In the genomic region with DNA sequence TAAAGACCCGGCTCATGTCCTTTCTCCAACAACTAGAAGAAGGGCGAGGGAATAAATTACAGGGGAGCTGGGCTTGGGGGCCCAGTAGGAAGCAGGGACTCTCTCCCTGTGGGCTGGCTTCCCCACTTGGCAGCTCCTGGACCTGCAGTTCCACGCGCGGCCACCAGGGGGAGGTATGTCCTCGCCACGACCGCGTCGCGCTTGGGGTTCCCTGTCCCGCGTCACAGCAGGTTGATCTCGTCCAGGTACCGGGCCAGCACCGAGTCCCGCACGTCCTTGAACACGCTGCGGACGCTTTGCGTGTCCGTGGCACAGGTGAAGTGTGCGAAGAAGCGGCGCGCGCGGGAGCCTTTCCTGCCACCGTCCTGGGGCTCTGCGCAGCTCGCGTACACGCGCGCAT, we compare ENCODE assay signal across 8 mouse cellular contexts. TPM values are rescaled to one million over a fixed set of nuclear protein-coding genes. Genes with fewer than 3 reads are reported as not detected.
DNase-seq lines count a peak whose midpoint lies in the region; ATAC-seq and TF ChIP-seq lines count a peak whose summit lies in the region.

No protein-coding gene starts in this region.

- H3K4me3 ChIP-seq in forebrain, embryonic 15.5 days, result peak overlapping the region; percentile 40
- H3K4me3 ChIP-seq in layer of hippocampus, adult 2 months, result peak overlapping the region; percentile 60
- H3K4me3 ChIP-seq in lung, embryonic 15.5 days, result peak overlapping the region; percentile 28

- peak; percentile 100 for TF ChIP-seq CTCF in layer of hippocampus, adult 2 months (conservative IDR thresholded peaks at IDR 0.05)

- H3K9ac ChIP-seq in forebrain, embryonic 15.5 days (replicated peaks), result peak overlapping the region; percentile 37; the same call in 1 of the 2 replicates
- peak overlapping the region; percentile 25; the same call in 1 of the 2 replicates for H3K9ac ChIP-seq in lung, embryonic 15.5 days

- intact Hi-C loops in heart, postnatal 36 days (cut with DNase I), result loop anchor here (1.0 to 5.0 kb wide), 4 partner anchors 24 to 668 kb away; partner anchors contain the start of gene Tle6

- H3K4me1 ChIP-seq in forebrain, embryonic 15.5 days, result peaks cover 5% of the 10 kb centered on the region; the same call in 1 of the 2 replicates
- peaks cover 8% of the 10 kb centered on the region for H3K4me1 ChIP-seq in lung, embryonic 15.5 days

- ATAC-seq in forebrain, embryonic 15.5 days (replicated peaks), result peak; percentile 44
- ATAC-seq in lung, embryonic 15.5 days (ENCODE audit: borderline replicate concordance, extremely low read depth, low FRiP score, low TSS enrichment), result no peak

- no peak overlapping the region for H3K27ac ChIP-seq in forebrain, embryonic 15.5 days (replicated peaks)
- 0 out of 2 replicates have a peak overlapping the region, but pooled peaks have one; percentile 55 for H3K27ac ChIP-seq in layer of hippocampus, adult 2 months
- no peak overlapping the region for H3K27ac ChIP-seq in lung, embryonic 15.5 days

- no peaks in the 10 kb centered on the region for H3K9me3 ChIP-seq in forebrain, embryonic 15.5 days
- H3K9me3 ChIP-seq in lung, embryonic 15.5 days, result no peaks in the 10 kb centered on the region

- no peaks in the 10 kb centered on the region for H3K36me3 ChIP-seq in forebrain, embryonic 15.5 days
- H3K36me3 ChIP-seq in lung, embryonic 15.5 days, result no peaks in the 10 kb centered on the region

- H3K27me3 ChIP-seq in forebrain, embryonic 15.5 days, result no peaks in the 10 kb centered on the region
- no peaks in the 10 kb centered on the region for H3K27me3 ChIP-seq in lung, embryonic 15.5 days

- 8% methylated on average over 36 of the region's 36 CpGs for WGBS in forebrain, embryonic 15.5 days
- WGBS in lung, embryonic 15.5 days, result 6% methylated on average over 27 of the region's 36 CpGs

- peak; percentile 71 for DNase-seq in ES-CJ7 (ENCODE audit: low read depth, low spot score)
- peak; percentile 86 for DNase-seq in cerebellum, adult 11-12 months
- DNase-seq in heart, postnatal 36 days, result peak; percentile 92 to 97
- peak; percentile 86 to 96 for DNase-seq in layer of hippocampus, adult 2 months (ENCODE audit: low spot score in 2 of 2)
- peak; percentile 96 for DNase-seq in ovary, postnatal 10 days (ENCODE audit: low spot score)
- DNase-seq in thymus, postnatal 0 days (ENCODE audit: low spot score), result peak; percentile 81

- peak overlapping the region; percentile 60 for H3K4me2 ChIP-seq in forebrain, embryonic 15.5 days (replicated peaks)
- H3K4me2 ChIP-seq in lung, embryonic 15.5 days, result peak overlapping the region; percentile 65

RNA-seq across cellular contexts. Expression of gene S1pr4, which starts 2.7 kb away (rescaled TPM):
- 0.69 and 0.73 TPM in 2 replicates for polyA plus RNA-seq in forebrain, embryonic 15.5 days (2015; fragmentation: Nextera tagmentation; extraction: Ambion mirVana)
- total RNA-seq in heart, postnatal 36 days (2021), result 1 to 10 TPM in 1 of 2 experiments, under 1 TPM in 1; 0.61 to 1.3 TPM
- under 1 TPM; 0.39 to 0.95 TPM for total RNA-seq in layer of hippocampus, adult 2 months (2021)
- 2.5 and 3.6 TPM in 2 replicates for polyA plus RNA-seq in lung, embryonic 15.5 days (2015; fragmentation: Nextera tagmentation; extraction: Ambion mirVana)
- 22.2 and 25.6 TPM in 2 replicates for polyA plus RNA-seq in thymus, postnatal 0 days (2015; fragmentation: Nextera tagmentation; extraction: Ambion mirVana)

RNA-seq across cellular contexts. Expression of gene Ncln, which starts 6.5 kb away (rescaled TPM):
- 60.3 and 65.0 TPM in 2 replicates for polyA plus RNA-seq in forebrain, embryonic 15.5 days (2015; fragmentation: Nextera tagmentation; extraction: Ambion mirVana)
- 10 to 100 TPM; 61.9 to 63.9 TPM for total RNA-seq in heart, postnatal 36 days (2021)
- total RNA-seq in layer of hippocampus, adult 2 months (2021), result 10 to 100 TPM; 83.1 to 93.5 TPM
- 81.8 and 82.8 TPM in 2 replicates for polyA plus RNA-seq in lung, embryonic 15.5 days (2015; fragmentation: Nextera tagmentation; extraction: Ambion mirVana)
- 39.4 and 45.5 TPM in 2 replicates for polyA plus RNA-seq in thymus, postnatal 0 days (2015; fragmentation: Nextera tagmentation; extraction: Ambion mirVana)

RNA-seq across cellular contexts. Expression of gene Celf5, which starts 20.1 kb away (rescaled TPM):
- 76.1 and 78.5 TPM in 2 replicates for polyA plus RNA-seq in forebrain, embryonic 15.5 days (2015; fragmentation: Nextera tagmentation; extraction: Ambion mirVana)
- under 1 TPM in 1 of 2 experiments, not detected in 1; 0.24 TPM for total RNA-seq in heart, postnatal 36 days (2021)
- total RNA-seq in layer of hippocampus, adult 2 months (2021), result 100 to 1,000 TPM; 286 to 287 TPM
- 0.34 and 0.42 TPM in 2 replicates for polyA plus RNA-seq in lung, embryonic 15.5 days (2015; fragmentation: Nextera tagmentation; extraction: Ambion mirVana)
- polyA plus RNA-seq in thymus, postnatal 0 days (2015; fragmentation: Nextera tagmentation; extraction: Ambion mirVana), result 0.04 and 0.25 TPM in 2 replicates

RNA-seq across cellular contexts. Expression of gene Gna15, which starts 21.4 kb away (rescaled TPM):
- polyA plus RNA-seq in forebrain, embryonic 15.5 days (2015; fragmentation: Nextera tagmentation; extraction: Ambion mirVana), result 0.57 and 0.84 TPM in 2 replicates
- total RNA-seq in heart, postnatal 36 days (2021), result under 1 TPM; 0.73 to 0.78 TPM
- 1 to 10 TPM; 1.9 to 2.5 TPM for total RNA-seq in layer of hippocampus, adult 2 months (2021)
- polyA plus RNA-seq in lung, embryonic 15.5 days (2015; fragmentation: Nextera tagmentation; extraction: Ambion mirVana), result 1.7 and 1.8 TPM in 2 replicates
- 3.5 TPM in 2 replicates for polyA plus RNA-seq in thymus, postnatal 0 days (2015; fragmentation: Nextera tagmentation; extraction: Ambion mirVana)

RNA-seq across cellular contexts. Expression of gene Gna11, which starts 42.3 kb away (rescaled TPM):
- polyA plus RNA-seq in forebrain, embryonic 15.5 days (2015; fragmentation: Nextera tagmentation; extraction: Ambion mirVana), result 99.8 and 103 TPM in 2 replicates
- 10 to 100 TPM; 50.7 to 51.7 TPM for total RNA-seq in heart, postnatal 36 days (2021)
- total RNA-seq in layer of hippocampus, adult 2 months (2021), result 100 to 1,000 TPM; 118 to 123 TPM
- polyA plus RNA-seq in lung, embryonic 15.5 days (2015; fragmentation: Nextera tagmentation; extraction: Ambion mirVana), result 72.7 and 74.2 TPM in 2 replicates
- polyA plus RNA-seq in thymus, postnatal 0 days (2015; fragmentation: Nextera tagmentation; extraction: Ambion mirVana), result 28.5 and 30.0 TPM in 2 replicates

Comparison
In these comparisons a context has a peak if more than half of its experiments do, and no peak if none do; other contexts are left out.
1. RNA of gene Celf5, which starts 20.1 kb away (polyA plus RNA-seq): 76.1 to 78.5 TPM in forebrain, embryonic 15.5 days; 0.34 to 0.42 TPM in lung, embryonic 15.5 days and 0.04 to 0.25 TPM in thymus, postnatal 0 days; every median in the first group is over 10 times any median in the second.
2. Peak in every context shown above with its lines, with median percentiles within 50 percentile points of each other: DNase-seq and H3K4me3 ChIP-seq.